Mouse (Mus musculus): ENCODE results near the gene Rwdd2a.

The Rwdd2a gene

GRCm38 (mm10) chr9:86571540-86572135 lies at the start of gene Rwdd2a, which contains the start of gene Pgm3:
Gene Rwdd2a (plus strand): TSS chr9:86571991.
Gene Pgm3 (minus strand): TSS chr9:86571842.
- DNase-seq = peak; percentile 97

DNA sequence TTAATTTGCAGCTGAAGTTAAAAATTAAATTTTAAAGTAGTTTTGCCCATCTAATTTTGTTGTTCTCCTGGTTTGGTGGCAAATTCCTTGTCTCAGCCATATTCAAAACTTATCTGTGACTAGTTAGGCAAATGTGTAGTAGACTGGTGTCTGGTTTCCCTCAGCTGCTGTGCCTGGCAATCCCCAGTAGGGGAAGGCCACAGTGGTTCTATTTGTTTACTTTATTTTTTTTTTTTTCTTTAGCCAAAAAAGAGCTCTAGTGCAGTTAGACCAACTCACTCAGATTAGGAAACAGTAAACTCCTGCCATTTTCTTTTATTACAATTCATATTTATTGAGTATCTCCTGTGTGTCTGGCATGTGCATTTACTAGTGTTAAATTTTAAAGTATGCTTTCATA lies 49.5 kb upstream of the Rwdd2a start:
- DNase-seq = no peak

- DNase-seq = no peak
Measured at GRCm38 (mm10) chr9:86525600-86525999, 46.2 kb upstream of the Rwdd2a start.

- DNase-seq = no peak
Measured at GRCm38 (mm10) chr9:86534071-86534470, 37.7 kb upstream of the Rwdd2a start.

DNA sequence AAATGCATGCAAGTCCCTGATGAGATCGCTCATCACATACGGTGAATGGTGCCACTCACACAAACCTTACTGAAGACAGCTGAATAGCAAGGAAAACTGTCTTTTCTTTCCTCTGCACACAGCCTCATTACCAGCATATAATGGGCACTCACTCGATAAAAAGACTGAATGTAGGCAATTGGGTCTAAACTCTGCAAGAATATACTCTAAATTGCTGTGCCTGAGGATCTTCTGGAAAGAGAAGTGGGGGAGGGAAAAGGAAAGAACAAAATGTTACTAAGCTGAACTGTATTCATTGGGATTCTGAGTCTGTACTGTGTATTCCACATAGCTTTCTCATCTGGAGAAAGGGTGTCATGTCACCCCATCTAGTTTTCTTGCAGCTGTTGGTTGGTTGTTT lies 28.3 kb upstream of the Rwdd2a start:
- DNase-seq = no peak

GRCm38 (mm10) chr9:86544559-86544958 lies 27.2 kb upstream of the Rwdd2a start:
- no peak for DNase-seq

GRCm38 (mm10) chr9:86549637-86550162 lies 22.1 kb upstream of the Rwdd2a start:
- no peak for DNase-seq

GRCm38 (mm10) chr9:86550717-86551116 lies 21.1 kb upstream of the Rwdd2a start:
- DNase-seq = no peak

GRCm38 (mm10) chr9:86553886-86554285 lies 17.9 kb upstream of the Rwdd2a start:
- DNase-seq = no peak

- no peak for DNase-seq
Measured at GRCm38 (mm10) chr9:86554641-86555040, 17.1 kb upstream of the Rwdd2a start.

DNA sequence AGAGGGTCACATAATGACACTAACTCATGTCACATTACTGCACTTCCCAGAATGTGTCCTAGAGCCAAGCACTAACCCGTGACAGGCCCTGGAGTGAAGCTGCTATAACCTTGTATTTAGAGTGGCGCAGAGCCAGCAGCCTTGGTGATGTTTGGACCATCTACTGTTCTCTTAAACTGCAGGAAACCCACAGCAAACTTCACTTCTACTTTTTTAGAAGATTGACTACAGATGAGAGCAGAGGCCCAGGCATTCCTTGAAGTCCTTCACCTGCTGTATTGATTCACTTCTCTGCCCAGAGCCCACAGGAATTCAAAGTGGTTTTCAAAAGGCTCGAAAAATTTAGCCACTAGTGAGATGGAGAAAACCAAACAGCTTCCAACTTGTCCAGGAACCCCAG lies 11.2 kb upstream of the Rwdd2a start:
- DNase-seq = no peak

DNA sequence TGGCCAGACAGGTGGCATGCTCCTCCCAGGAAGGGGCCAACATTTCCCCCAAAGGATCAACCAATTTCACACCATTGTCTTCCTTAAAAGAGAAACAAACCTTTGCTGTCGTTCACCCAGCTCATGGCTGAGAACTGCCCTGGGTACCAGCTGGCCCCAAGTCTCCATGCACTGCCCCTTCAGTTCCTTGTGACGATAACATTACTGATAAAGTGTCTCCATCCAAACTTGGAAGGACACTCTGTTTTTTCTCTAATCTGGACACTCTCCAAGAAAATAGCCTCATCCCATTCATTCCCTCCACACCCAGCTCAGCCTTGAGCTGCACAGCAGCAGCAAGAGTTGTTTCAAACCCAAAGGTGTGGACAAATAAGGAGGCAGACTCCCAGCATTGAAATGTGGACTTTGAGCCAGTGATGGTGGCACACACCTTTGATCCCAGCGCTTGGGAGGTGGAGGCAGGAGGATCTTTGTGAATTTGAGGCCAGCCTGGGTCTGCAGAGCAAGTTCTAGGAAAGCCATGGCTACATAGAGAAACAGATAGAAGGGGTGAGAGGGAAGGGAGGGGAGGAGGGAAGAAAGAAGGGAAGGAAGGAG lies 2.4 kb upstream of the Rwdd2a start:
- DNase-seq = no peak

DNA sequence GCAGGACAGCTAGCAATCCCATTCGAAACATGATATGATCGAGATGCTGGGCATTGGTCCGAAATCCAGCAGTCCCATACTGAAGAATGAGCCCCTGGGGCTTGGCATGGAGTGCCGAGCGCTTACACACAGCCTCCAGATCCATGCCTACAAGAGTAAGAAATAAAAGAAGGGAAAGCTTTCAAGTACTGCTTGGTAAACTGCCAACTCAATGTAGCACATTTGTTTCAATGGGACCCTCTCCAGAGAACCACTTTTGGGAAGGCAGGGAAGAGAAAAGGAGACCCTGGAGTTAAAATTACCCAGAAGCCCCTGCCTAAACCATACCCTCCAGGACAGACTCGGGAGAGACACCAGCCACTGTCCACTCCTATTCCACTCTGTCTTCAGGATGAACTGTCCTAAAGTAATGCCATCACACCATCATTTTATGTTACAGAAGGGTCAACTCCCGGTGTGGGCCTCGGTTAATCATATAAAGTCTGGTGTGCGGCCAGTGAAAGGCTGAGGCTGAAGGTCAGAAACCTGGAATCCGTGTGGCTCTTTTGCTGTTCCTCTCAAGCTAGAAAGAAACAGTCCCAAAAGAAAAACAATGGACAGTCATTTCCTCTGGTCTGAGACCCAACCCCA lies 1.4 kb upstream of the Rwdd2a start:
- DNase-seq = no peak

- DNase-seq = no peak
Measured at GRCm38 (mm10) chr9:86570946-86571345, 845 bp upstream of the Rwdd2a start.

DNA sequence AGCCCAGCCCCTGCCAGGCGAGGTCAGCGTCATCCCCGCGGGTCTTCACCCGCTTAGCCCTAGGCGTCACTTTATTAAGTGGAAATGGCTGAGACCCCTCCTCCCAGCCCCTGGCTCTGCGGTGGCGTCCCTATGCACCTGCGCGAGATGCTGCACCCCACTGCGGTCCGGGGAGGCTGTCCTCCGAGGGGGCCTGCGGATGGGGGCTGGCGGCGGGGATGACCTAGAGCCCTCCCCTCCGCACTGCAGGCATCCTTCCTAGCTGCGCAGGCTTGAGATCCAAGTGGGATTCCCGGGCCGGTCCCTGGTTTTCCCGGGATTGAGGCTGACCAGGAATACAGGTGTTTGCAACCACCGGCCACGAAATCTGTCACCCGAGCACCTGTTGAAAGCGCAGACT lies 405 bp downstream of the Rwdd2a start:
- no peak for DNase-seq

GRCm38 (mm10) chr9:86572636-86573291 lies 973 bp downstream of the Rwdd2a start:
- peak; percentile 89 for DNase-seq

DNA sequence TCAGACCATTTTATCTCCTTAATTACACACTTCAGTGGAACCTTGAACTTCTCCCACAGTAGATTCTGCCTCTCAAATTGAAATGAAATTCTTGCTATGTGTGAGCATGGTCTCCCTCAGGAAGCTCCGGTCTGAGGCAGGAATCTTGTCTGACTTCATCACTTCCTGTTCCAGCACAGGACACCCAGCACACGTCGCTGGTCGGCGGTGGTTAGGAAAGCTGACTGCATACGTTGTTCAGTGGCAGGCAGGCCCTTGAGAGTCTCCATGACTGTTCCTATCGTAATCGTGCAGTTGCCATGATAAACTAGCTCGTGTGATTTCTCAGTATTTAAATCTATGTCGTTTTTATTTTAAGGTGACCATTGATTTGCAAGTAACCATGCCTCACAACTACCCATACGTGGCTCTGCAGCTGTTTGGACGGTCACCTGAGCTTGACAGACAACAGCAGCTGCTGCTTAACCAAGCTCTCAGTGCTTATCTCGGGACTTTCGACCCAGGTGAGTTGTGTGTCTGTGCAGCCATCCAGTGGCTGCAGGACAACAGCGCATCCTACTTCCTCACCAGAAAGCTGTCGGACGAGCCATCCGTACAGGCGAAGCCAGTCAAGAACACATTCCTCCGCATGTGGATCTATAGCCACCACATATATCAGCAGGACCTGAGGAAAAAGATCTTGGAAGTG lies 2.0 kb downstream of the Rwdd2a start:
- no peak for DNase-seq

- no peak for DNase-seq
Measured at GRCm38 (mm10) chr9:86575178-86575577, 3.4 kb downstream of the Rwdd2a start.

DNA sequence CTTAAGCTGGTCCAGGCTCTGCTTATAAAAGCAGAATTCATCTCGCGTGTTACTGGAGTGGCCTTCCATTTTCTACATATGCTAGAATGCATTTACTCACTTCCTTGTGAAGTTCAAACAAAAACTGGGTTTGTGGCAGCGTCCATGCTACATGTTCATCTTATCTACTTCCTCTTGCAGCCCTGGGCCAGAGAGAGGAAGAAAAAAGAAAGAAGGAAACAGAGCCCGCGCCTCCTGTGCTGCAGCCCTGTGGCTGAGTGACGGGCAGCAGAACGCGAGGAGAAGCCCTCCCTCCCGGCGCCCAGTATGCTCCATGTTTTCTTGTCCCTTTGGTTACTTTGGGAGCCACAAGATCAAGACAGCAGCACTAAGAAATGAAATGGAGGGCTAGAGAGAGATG lies 7.9 kb downstream of the Rwdd2a start:
- peak; percentile 29 for DNase-seq

DNA sequence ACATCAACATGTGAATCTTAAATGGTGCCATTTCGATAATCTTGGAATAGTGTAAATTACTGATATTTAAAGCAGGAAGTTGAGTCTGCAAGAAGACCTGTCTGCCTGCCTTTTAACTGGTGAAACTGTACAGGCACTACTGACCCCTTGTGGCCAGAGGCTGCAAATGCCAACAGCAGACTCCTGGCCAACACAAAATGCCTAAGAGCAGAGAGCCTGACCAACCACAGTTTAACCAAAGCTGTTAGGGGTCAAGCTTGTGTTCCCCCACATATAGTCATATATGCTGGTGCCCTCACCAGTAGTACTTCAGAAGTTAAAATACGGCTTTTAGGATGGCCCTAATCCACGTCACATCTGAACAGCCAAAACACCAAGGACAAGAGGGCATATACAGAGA lies 11.9 kb downstream of the Rwdd2a start:
- DNase-seq = peak; percentile 75

- no peak for DNase-seq
Measured at GRCm38 (mm10) chr9:86587019-86587795, 15.4 kb downstream of the Rwdd2a start.
